Mouse (Mus musculus): Measurements from ENCODE around the gene Casc3.

Casc3 gene

DNA sequence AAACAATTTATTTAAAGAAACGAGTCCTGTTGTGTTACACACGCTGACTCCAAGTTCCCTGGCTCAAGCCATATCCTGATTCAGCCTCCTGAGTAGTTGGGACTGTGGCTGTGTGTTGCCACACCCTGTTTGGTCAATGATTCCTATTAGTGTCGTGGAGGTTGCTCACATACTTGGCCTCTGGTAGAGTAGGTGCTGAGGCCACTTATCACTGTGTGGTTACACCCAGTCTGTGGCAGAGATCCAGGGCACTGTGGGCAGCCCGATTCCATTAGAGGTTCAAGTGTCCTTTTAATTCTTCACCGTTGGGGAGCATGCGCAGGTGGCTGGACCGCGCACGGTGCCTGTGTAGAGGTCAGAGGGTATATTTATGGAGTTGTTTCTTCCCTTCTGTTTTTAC lies 69.2 kb downstream of the Casc3 start:
- no peak for DNase-seq

GRCm38 (mm10) chr11:98877001-98877400 lies 72.3 kb downstream of the Casc3 start:
- DNase-seq, result no peak

Measured in embryo, embryonic 11 days (tissue).